Mouse (Mus musculus): ENCODE data around the gene Zbtb32. TPM values are rescaled to one million over a fixed set of nuclear protein-coding genes. Genes with fewer than 3 reads are reported as not detected.
A peak's percentile ranks its signal among the peaks of the same experiment; 100 is the strongest.

The Zbtb32 gene
- total and polyA plus RNA-seq, 3 experiments: 20.1 to 32.8 TPM; not detected in 1

DNA sequence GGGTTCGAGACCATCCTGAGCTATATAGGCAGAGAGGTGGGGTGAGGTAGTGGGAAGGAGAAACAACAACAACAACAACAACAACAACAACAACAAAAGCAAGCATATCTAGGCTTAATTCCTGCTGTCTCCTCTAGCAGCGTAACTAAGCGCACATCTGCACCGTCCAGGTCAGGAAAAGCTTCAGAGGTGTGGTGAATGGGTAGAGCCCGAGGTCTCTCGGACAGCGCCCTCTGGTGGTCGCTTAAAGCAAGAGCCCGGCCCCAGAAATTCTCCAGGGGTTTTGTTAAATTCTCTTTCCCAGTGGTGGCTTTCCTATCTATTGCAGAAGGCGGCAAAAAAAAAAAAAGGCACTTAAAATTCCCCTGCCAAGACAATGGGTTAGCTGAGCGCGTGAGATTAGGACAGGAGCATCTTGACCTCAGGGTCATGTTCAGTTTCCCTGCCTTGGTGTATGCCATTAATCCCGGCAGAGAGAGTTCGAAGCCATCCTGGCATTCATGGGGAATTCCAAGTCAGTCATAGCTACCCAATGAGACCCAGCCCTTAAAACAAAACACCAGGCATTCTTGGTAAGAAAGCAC, 14.9 kb upstream of the Zbtb32 start:
- peak; percentile 72 for DNase-seq (ENCODE audit: low read depth, low spot score)
- H3K27me3 ChIP-seq (ENCODE audit: control insufficient read depth in 1 of 2, insufficient read depth in 2 of 2, low read length in 2 of 2): no peaks in the 10 kb centered on the region
- H3K4me1 ChIP-seq (ENCODE audit: control insufficient read depth in 1 of 2, insufficient read depth in 2 of 2, low read length in 2 of 2): peaks cover 0 to 3% of the 10 kb centered on the region in 2 experiments; a peak in 2 of 4 replicates
- no peak overlapping the region for H3K4me3 ChIP-seq (ENCODE audit: control insufficient read depth in 1 of 2, insufficient read depth in 1 of 2, low read depth in 2 of 2, low read length in 2 of 2)
- H3K79me2 ChIP-seq (ENCODE audit: control insufficient read depth, insufficient read depth, low read length, poor library complexity): no peaks in the 10 kb centered on the region
- no peak overlapping the region for H3K9ac ChIP-seq (ENCODE audit: control insufficient read depth, low read depth, low read length, poor library complexity, severe bottlenecking)
- H3K27ac ChIP-seq (ENCODE audit: control insufficient read depth, low read depth, low read length): no peak overlapping the region
- H3K9me3 ChIP-seq (replicated peaks; ENCODE audit: insufficient read depth, low read length): no peaks in the 10 kb centered on the region
- TF ChIP-seq BHLHE40 (IDR thresholded peaks at IDR 0.05; ENCODE audit: borderline replicate concordance, low read depth, low read length) (no peak), ZNF384 (IDR thresholded peaks at IDR 0.05; ENCODE audit: low read depth, low read length) (no peak), POLR2A (IDR thresholded peaks at IDR 0.05; ENCODE audit: control insufficient read depth in 1 of 2, insufficient read depth in 1 of 2, low read depth in 1 of 2, low read length in 2 of 2, poor library complexity in 1 of 2) (no peak), MAFK (IDR thresholded peaks at IDR 0.05; ENCODE audit: borderline replicate concordance, low read depth, low read length) (no peak), TAL1 (IDR thresholded peaks at IDR 0.05; ENCODE audit: low read length) (no peak), CHD2 (IDR thresholded peaks at IDR 0.05; ENCODE audit: low read length) (no peak), POLR2AphosphoS5 (IDR thresholded peaks at IDR 0.05; ENCODE audit: borderline replicate concordance, low read depth, low read length) (no peak), KAT2A (conservative IDR thresholded peaks at IDR 0.05; ENCODE audit: low read depth, low read length) (no peak), RCOR1 (IDR thresholded peaks at IDR 0.05; ENCODE audit: low read depth, low read length) (no peak), ZKSCAN1 (IDR thresholded peaks at IDR 0.05; ENCODE audit: low read depth, low read length) (no peak), ZC3H11A (IDR thresholded peaks at IDR 0.05; ENCODE audit: low read depth, low read length) (peak; percentile 35; the same call in 1 of the 2 replicates), RAD21 (IDR thresholded peaks at IDR 0.05; ENCODE audit: low read depth, low read length) (peak; percentile 58), USF2 (IDR thresholded peaks at IDR 0.05; ENCODE audit: borderline replicate concordance in 1 of 2, insufficient read depth in 1 of 2, low read depth in 1 of 2, low read length in 2 of 2) (no peak), MYC (IDR thresholded peaks at IDR 0.05; ENCODE audit: low read depth, low read length) (no peak), SMC3 (IDR thresholded peaks at IDR 0.05; ENCODE audit: low read depth, low read length) (peak; percentile 80), E2F4 (IDR thresholded peaks at IDR 0.05; ENCODE audit: borderline replicate concordance, low read depth, low read length) (no peak), NRF1 (IDR thresholded peaks at IDR 0.05; ENCODE audit: insufficient read depth, low read depth, low read length, poor library complexity, severe bottlenecking) (no peak), MAZ (IDR thresholded peaks at IDR 0.05; ENCODE audit: low read depth, low read length) (no peak), ELF1 (IDR thresholded peaks at IDR 0.05; ENCODE audit: low read depth, low read length) (no peak), TCF12 (IDR thresholded peaks at IDR 0.05; ENCODE audit: low read depth, low read length) (no peak), CTCF (IDR thresholded peaks at IDR 0.05 in 2 of 3, conservative IDR thresholded peaks at IDR 0.05 in 1 of 3; ENCODE audit: control insufficient read depth in 1 of 3, insufficient read depth in 1 of 3, low read depth in 2 of 3, low read length in 3 of 3, poor library complexity in 1 of 3, severe bottlenecking in 1 of 3) (peak; percentile 61 to 95 (median 79))
- peaks cover 4 to 6% of the 10 kb centered on the region in 2 experiments for H3K36me3 ChIP-seq (ENCODE audit: control insufficient read depth in 1 of 2, insufficient read depth in 2 of 2, low read length in 2 of 2)
